Mouse (Mus musculus): Measurements from ENCODE around the gene Slc38a5.

- TF ChIP-seq CTCF (IDR thresholded peaks at IDR 0.05; ENCODE audit: borderline replicate concordance, insufficient read depth, low read length), result no peak
- TF ChIP-seq POLR2A (IDR thresholded peaks at IDR 0.05; ENCODE audit: low read depth, low read length), result no peak
Measured at GRCm38 (mm10) chrX:8253711-8254110, 17.2 kb upstream of the Slc38a5 start.

All from embryonic fibroblast, embryonic 13.5 days (primary cell).